Mouse (Mus musculus): ENCODE data around the gene Nat8. TPM values are rescaled to one million over a fixed set of nuclear protein-coding genes. Genes with fewer than 3 reads are reported as not detected.
"Not testable (repeated sequence)": the region's sequence is repeated elsewhere in the genome, so short reads cannot be mapped to it uniquely, and the experiment has no call there.

The Nat8 gene
- polyA plus RNA-seq, 1 experiment from 2014 or later = not detected

GRCm38 (mm10) chr6:85825886-85826285 lies 6.0 kb downstream of the Nat8 start:
- Histone ChIP-seq H3K4me3 (no peak overlapping the region), H3K27ac (no peak overlapping the region), H3K4me1 (no peaks in the 10 kb centered on the region), H3K9me3 (no peaks in the 10 kb centered on the region), H3K36me3 (replicated peaks) (no peaks in the 10 kb centered on the region), H3K27me3 (replicated peaks) (no peaks in the 10 kb centered on the region), H3K9ac (no peak overlapping the region), H3K4me2 (no peak overlapping the region)
- WGBS = 88% methylated on average over 2 of the region's 2 CpGs
- no peak for ATAC-seq (replicated peaks)

GRCm38 (mm10) chr6:85823382-85824090 lies 8.3 kb downstream of the Nat8 start:
- Histone ChIP-seq H3K36me3 (replicated peaks) (no peaks in the 10 kb centered on the region), H3K9me3 (no peaks in the 10 kb centered on the region), H3K4me3 (no peak overlapping the region), H3K27me3 (replicated peaks) (no peaks in the 10 kb centered on the region), H3K27ac (no peak overlapping the region), H3K4me1 (no peaks in the 10 kb centered on the region), H3K9ac (no peak overlapping the region), H3K4me2 (no peak overlapping the region)
- ATAC-seq (replicated peaks) = no peak
- WGBS = 87% methylated on average over 1 of the region's 1 CpGs

GRCm38 (mm10) chr6:85822286-85822685 lies 9.6 kb downstream of the Nat8 start:
- no peak overlapping the region for H3K4me3 ChIP-seq
- ATAC-seq (replicated peaks) = no peak
- H3K27ac ChIP-seq = no peak overlapping the region
- no peaks in the 10 kb centered on the region for H3K36me3 ChIP-seq (replicated peaks)
- no peak overlapping the region for H3K4me2 ChIP-seq
- H3K9me3 ChIP-seq = no peaks in the 10 kb centered on the region
- 84% methylated on average over 4 of the region's 4 CpGs for WGBS
- no peaks in the 10 kb centered on the region for H3K4me1 ChIP-seq
- H3K9ac ChIP-seq = no peak overlapping the region
- no peaks in the 10 kb centered on the region for H3K27me3 ChIP-seq (replicated peaks)

- no peak within 1 kb of the TSS for H3K4me3 ChIP-seq
- no peak within 1 kb of the TSS for H3K9ac ChIP-seq
- H3K36me3 ChIP-seq (replicated peaks) = no peaks in the 10 kb centered on the region
- H3K27me3 ChIP-seq (replicated peaks) = no peaks in the 10 kb centered on the region
- H3K4me1 ChIP-seq = no peaks in the 10 kb centered on the region
- H3K27ac ChIP-seq = no peak within 1 kb of the TSS
- 88% methylated on average over 5 of the region's 5 CpGs for WGBS
- no peaks in the 10 kb centered on the region for H3K9me3 ChIP-seq
- ATAC-seq (replicated peaks) = no peak
- H3K4me2 ChIP-seq = no peak within 1 kb of the TSS
Measured at GRCm38 (mm10) chr6:85820837-85821236, 11.0 kb downstream of the Nat8 start, which contains the start of the genes Nat8f6 and Nat8f5. Gene Nat8f6 (minus strand): TSS chr6:85820954. Gene Nat8f5 (minus strand): TSS chr6:85820972.

- Histone ChIP-seq H3K9ac (no peak overlapping the region), H3K27me3 (replicated peaks) (no peaks in the 10 kb centered on the region), H3K9me3 (no peaks in the 10 kb centered on the region), H3K4me2 (no peak overlapping the region), H3K36me3 (replicated peaks) (no peaks in the 10 kb centered on the region), H3K27ac (no peak overlapping the region), H3K4me3 (no peak overlapping the region), H3K4me1 (no peaks in the 10 kb centered on the region)
- WGBS = 17% methylated on average over 1 of the region's 1 CpGs
- ATAC-seq (replicated peaks) = no peak
Measured at GRCm38 (mm10) chr6:85818338-85818737, 13.5 kb downstream of the Nat8 start.

GRCm38 (mm10) chr6:85813339-85813738 lies 18.5 kb downstream of the Nat8 start:
- WGBS = 87% methylated on average over 2 of the region's 2 CpGs
- Histone ChIP-seq H3K4me3 (no peak overlapping the region), H3K36me3 (replicated peaks) (no peaks in the 10 kb centered on the region), H3K4me1 (no peaks in the 10 kb centered on the region), H3K27me3 (replicated peaks) (no peaks in the 10 kb centered on the region), H3K9me3 (no peaks in the 10 kb centered on the region), H3K9ac (no peak overlapping the region), H3K27ac (no peak overlapping the region), H3K4me2 (no peak overlapping the region)
- ATAC-seq (replicated peaks) = no peak

- WGBS = 68% methylated on average over 3 of the region's 3 CpGs
- H3K27me3 ChIP-seq (replicated peaks); H3K4me2 ChIP-seq; H3K9ac ChIP-seq; ATAC-seq (replicated peaks); H3K9me3 ChIP-seq; H3K4me3 ChIP-seq; H3K36me3 ChIP-seq (replicated peaks); H3K4me1 ChIP-seq; H3K27ac ChIP-seq: not testable (repeated sequence)
Measured at GRCm38 (mm10) chr6:85810942-85811537, 20.8 kb downstream of the Nat8 start.

- not testable (repeated sequence) for H3K27me3 ChIP-seq (replicated peaks); H3K9me3 ChIP-seq; H3K9ac ChIP-seq; H3K4me3 ChIP-seq; H3K27ac ChIP-seq; H3K4me2 ChIP-seq; H3K36me3 ChIP-seq (replicated peaks); ATAC-seq (replicated peaks); H3K4me1 ChIP-seq
- 88% methylated on average over 3 of the region's 3 CpGs for WGBS
Measured at GRCm38 (mm10) chr6:85810514-85810913, 21.4 kb downstream of the Nat8 start.

GRCm38 (mm10) chr6:85809784-85810183 lies 22.1 kb downstream of the Nat8 start:
- not testable (repeated sequence) for H3K27ac ChIP-seq; H3K27me3 ChIP-seq (replicated peaks); H3K4me2 ChIP-seq; H3K4me3 ChIP-seq; H3K9ac ChIP-seq; H3K36me3 ChIP-seq (replicated peaks); H3K9me3 ChIP-seq; ATAC-seq (replicated peaks); H3K4me1 ChIP-seq
- WGBS = 78% methylated on average over 3 of the region's 3 CpGs

GRCm38 (mm10) chr6:85803180-85803579 lies 28.7 kb downstream of the Nat8 start:
- H3K9ac ChIP-seq; ATAC-seq (replicated peaks); H3K4me2 ChIP-seq; H3K36me3 ChIP-seq (replicated peaks); H3K27me3 ChIP-seq (replicated peaks); H3K4me3 ChIP-seq; H3K27ac ChIP-seq; H3K4me1 ChIP-seq; H3K9me3 ChIP-seq: not testable (repeated sequence)
- WGBS = 75% methylated on average over 5 of the region's 5 CpGs

Small RNAs within 50 kb of the gene (microRNA-seq; reads per million reads assigned to microRNA genes)
- gene Mir6375 = not detected

Other genes starting within 250 kb of the Nat8 start
- gene Alms1, start 244.6 kb downstream of the Nat8 start, polyA plus RNA-seq (2015; fragmentation: Nextera tagmentation; extraction: Ambion mirVana) = 5.2 and 5.9 TPM in 2 replicates
- gene Nat8f7, start 118.9 kb downstream of the Nat8 start, polyA plus RNA-seq (2015; fragmentation: Nextera tagmentation; extraction: Ambion mirVana) = not detected in 2 replicates
- 0.28 and 0.36 TPM in 2 replicates for gene Nat8f3, start 66.3 kb downstream of the Nat8 start, polyA plus RNA-seq (2015; fragmentation: Nextera tagmentation; extraction: Ambion mirVana)
- not detected in 2 replicates for gene Nat8f6, start 11.1 kb downstream of the Nat8 start, polyA plus RNA-seq (2015; fragmentation: Nextera tagmentation; extraction: Ambion mirVana)
- 0.18 and 0.35 TPM in 2 replicates for gene Nat8f5, start 11.1 kb downstream of the Nat8 start, polyA plus RNA-seq (2015; fragmentation: Nextera tagmentation; extraction: Ambion mirVana)
- 0.05 TPM in 1 of 2 replicates, not detected in the other for gene Nat8f2, start 37.1 kb upstream of the Nat8 start, polyA plus RNA-seq (2015; fragmentation: Nextera tagmentation; extraction: Ambion mirVana)
- gene Nat8f4, start 72.8 kb upstream of the Nat8 start, polyA plus RNA-seq (2015; fragmentation: Nextera tagmentation; extraction: Ambion mirVana) = 6.1 and 7.1 TPM in 2 replicates
- gene Tprkb, start 79.8 kb upstream of the Nat8 start, polyA plus RNA-seq (2015; fragmentation: Nextera tagmentation; extraction: Ambion mirVana) = 39.8 and 49.5 TPM in 2 replicates
- 19.0 and 22.5 TPM in 2 replicates for gene Nat8f1, start 83.6 kb upstream of the Nat8 start, polyA plus RNA-seq (2015; fragmentation: Nextera tagmentation; extraction: Ambion mirVana)
- 53.9 and 60.8 TPM in 2 replicates for gene Dusp11, start 129.6 kb upstream of the Nat8 start, polyA plus RNA-seq (2015; fragmentation: Nextera tagmentation; extraction: Ambion mirVana)
- gene Figla, start 184.1 kb upstream of the Nat8 start, polyA plus RNA-seq (2015; fragmentation: Nextera tagmentation; extraction: Ambion mirVana) = not detected in 2 replicates
- 206 and 209 TPM in 2 replicates for gene Add2, start 196.6 kb upstream of the Nat8 start, polyA plus RNA-seq (2015; fragmentation: Nextera tagmentation; extraction: Ambion mirVana)